Mouse (Mus musculus) cortical plate, adult 2 months (tissue): ENCODE measurements around the gene Vmn2r84.

Source experiments
- CTCF ChIP-seq: fragments of 200-500 bp; IDR thresholded peaks from 2 replicates; pipeline ENCODE4 v1.5.1; 2011; ENCODE audit warnings: mild to moderate bottlenecking, control low read depth, low read length; ENCODE audit not compliant: insufficient read depth; ENCODE audit errors: extremely low read depth
- POLR2A ChIP-seq: fragments of 200-500 bp; IDR thresholded peaks from 2 replicates; pipeline ENCODE4 v1.6.1; 2011; ENCODE audit warnings: mild to moderate bottlenecking, low read length, control low read depth; ENCODE audit not compliant: insufficient read depth; ENCODE audit errors: extremely low read depth

DNA sequence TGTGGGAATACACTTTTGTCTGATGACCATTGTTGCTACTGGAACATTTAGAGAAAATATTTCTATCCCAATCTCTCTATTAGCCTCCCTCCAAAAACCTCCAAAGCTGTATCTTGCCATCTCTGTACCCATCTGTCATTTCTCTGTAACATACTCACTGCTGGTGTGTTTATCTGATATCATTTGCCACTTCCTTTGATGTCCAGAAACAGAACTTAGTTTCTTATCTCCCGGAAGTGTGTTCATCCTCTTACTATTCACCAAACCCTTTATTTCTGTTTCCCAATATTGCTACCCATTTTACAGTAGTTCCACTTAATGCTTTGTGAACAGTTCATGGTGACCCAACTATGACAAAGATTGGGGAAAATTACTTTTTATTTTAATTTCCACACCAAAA, 57.7 kb downstream of the Vmn2r84 start:
- TF ChIP-seq CTCF: no peak
- no peak for TF ChIP-seq POLR2A
